Mouse (Mus musculus) heart, adult 11 months (tissue): ENCODE measurements around the gene Frmd4b.
A peak's percentile ranks its signal among the peaks of the same experiment; 100 is the strongest.

Experiments used
- DNase-seq: peaks from one replicate; pipeline ENCODE4 v3.0.0; 2022

Gene Frmd4b

GRCm38 (mm10) chr6:97353371-97353770 lies 264.0 kb downstream of the Frmd4b start:
- no peak for DNase-seq

GRCm38 (mm10) chr6:97352505-97353154 lies 264.7 kb downstream of the Frmd4b start:
- no peak for DNase-seq

- peak; percentile 92 for DNase-seq
These were observed 267.8 kb downstream of the Frmd4b start for GRCm38 (mm10) chr6:97349355-97350138.

- no peak for DNase-seq
These were observed 270.4 kb downstream of the Frmd4b start for GRCm38 (mm10) chr6:97346932-97347331.

GRCm38 (mm10) chr6:97346527-97346926 lies 270.8 kb downstream of the Frmd4b start:
- DNase-seq, result no peak

GRCm38 (mm10) chr6:97345921-97346320 lies 271.4 kb downstream of the Frmd4b start:
- DNase-seq, result no peak

GRCm38 (mm10) chr6:97342185-97342584 lies 275.2 kb downstream of the Frmd4b start:
- no peak for DNase-seq

GRCm38 (mm10) chr6:97341628-97342027 lies 275.7 kb downstream of the Frmd4b start:
- no peak for DNase-seq

GRCm38 (mm10) chr6:97341148-97341547 lies 276.2 kb downstream of the Frmd4b start:
- DNase-seq, result no peak

- no peak for DNase-seq
These were observed 277.0 kb downstream of the Frmd4b start for GRCm38 (mm10) chr6:97340211-97340791.

- DNase-seq, result no peak
These were observed 278.1 kb downstream of the Frmd4b start for GRCm38 (mm10) chr6:97339271-97339681.

GRCm38 (mm10) chr6:97338843-97339242 lies 278.5 kb downstream of the Frmd4b start:
- no peak for DNase-seq

GRCm38 (mm10) chr6:97333323-97333722 lies 284.0 kb downstream of the Frmd4b start:
- DNase-seq, result no peak

GRCm38 (mm10) chr6:97323951-97324350 lies 293.4 kb downstream of the Frmd4b start:
- DNase-seq, result no peak

- DNase-seq, result no peak
These were observed 295.2 kb downstream of the Frmd4b start for GRCm38 (mm10) chr6:97322126-97322525.

GRCm38 (mm10) chr6:97321156-97321555 lies 296.2 kb downstream of the Frmd4b start:
- DNase-seq, result peak; percentile 91

- DNase-seq, result no peak
These were observed 298.3 kb downstream of the Frmd4b start for GRCm38 (mm10) chr6:97319081-97319480.

- DNase-seq, result no peak
These were observed 299.4 kb downstream of the Frmd4b start for GRCm38 (mm10) chr6:97317956-97318355.

GRCm38 (mm10) chr6:97316716-97317115 lies 300.6 kb downstream of the Frmd4b start:
- DNase-seq, result no peak

GRCm38 (mm10) chr6:97315311-97315710 lies 302.0 kb downstream of the Frmd4b start:
- DNase-seq, result peak; percentile 82

- DNase-seq, result no peak
These were observed 304.8 kb downstream of the Frmd4b start for GRCm38 (mm10) chr6:97312545-97312939.

GRCm38 (mm10) chr6:97311599-97312544 lies 305.5 kb downstream of the Frmd4b start:
- peak; percentile 96 for DNase-seq

GRCm38 (mm10) chr6:97310901-97311331 lies 306.4 kb downstream of the Frmd4b start:
- DNase-seq, result no peak
